Mouse (Mus musculus) kidney, embryonic 14.5 days (tissue): ENCODE data around the gene Gm17324. TPM values are rescaled to one million over a fixed set of nuclear protein-coding genes. Genes with fewer than 3 reads are reported as not detected.

Experiments
- ATAC-seq: fragments of 200-750 bp; cut with Nextera tagmentation; 2 replicates; pipeline ENCODE4 v1.8.0; 2017; ENCODE audit warnings: moderate number of reproducible peaks, mild to moderate bottlenecking, moderate TSS enrichment, moderate library complexity; ENCODE audit not compliant: low FRiP score, low TSS enrichment
- H3K27ac ChIP-seq: fragments of 300-500 bp; sonication (generic); 2 replicates; pipeline ENCODE4 v1.5.1; 2014; ENCODE audit warnings: low read depth, mild to moderate bottlenecking, low read length, moderate library complexity, mixed read lengths
- H3K27me3 ChIP-seq: fragments of 300-500 bp; sonication (generic); 2 replicates; pipeline ENCODE4 v1.6.1; 2014; ENCODE audit warnings: mild to moderate bottlenecking, low read length; ENCODE audit not compliant: control insufficient read depth, insufficient read depth
- H3K36me3 ChIP-seq: fragments of 300-500 bp; sonication (generic); 2 replicates; pipeline ENCODE4 v1.6.1; 2014; ENCODE audit warnings: low read length, mixed read lengths; ENCODE audit not compliant: control insufficient read depth, insufficient read depth
- H3K4me1 ChIP-seq: fragments of 300-500 bp; sonication (generic); 2 replicates; pipeline ENCODE4 v1.6.1; 2014; ENCODE audit warnings: low read length, mixed read lengths; ENCODE audit not compliant: control insufficient read depth, insufficient read depth
- H3K4me2 ChIP-seq: fragments of 300-500 bp; sonication (generic); replicated peaks from 2 replicates; pipeline ENCODE4 v1.6.1; 2014; ENCODE audit warnings: low read depth, mild to moderate bottlenecking, low read length
- H3K4me3 ChIP-seq: fragments of 300-500 bp; sonication (generic); 2 replicates; pipeline ENCODE4 v1.5.1; 2014; ENCODE audit warnings: mild to moderate bottlenecking, low read length
- H3K9ac ChIP-seq: fragments of 300-500 bp; sonication (generic); 2 replicates; pipeline ENCODE4 v1.6.1; 2014; ENCODE audit warnings: low read depth, mild to moderate bottlenecking, low read length, moderate library complexity
- H3K9me3 ChIP-seq: fragments of 300-500 bp; sonication (generic); 2 replicates; pipeline ENCODE4 v1.6.1; 2016; ENCODE audit warnings: low read length; ENCODE audit not compliant: control insufficient read depth
- whole genome bisulfite sequencing: fragments of 180-500 bp; shearing (Covaris S2); extraction: QIAGEN DNeasy Blood & Tissue Kit; methylation state at CpG from one replicate; pipeline ENCODE4 v1.1.7; 2014; 5-methylcytosine and 5-hydroxymethylcytosine counted together
- polyA plus RNA-seq: library from polyadenylated mRNA; unstranded; fragments of >200 nt; fragmentation: Nextera tagmentation; extraction: Ambion mirVana; gene quantifications from 2 replicates; pipeline ENCODE4 v1.2.1, GENCODE M21; 2014

Gene Gm17324
- polyA plus RNA-seq, 1 experiment from 2014 or later = 0.58 TPM

DNA sequence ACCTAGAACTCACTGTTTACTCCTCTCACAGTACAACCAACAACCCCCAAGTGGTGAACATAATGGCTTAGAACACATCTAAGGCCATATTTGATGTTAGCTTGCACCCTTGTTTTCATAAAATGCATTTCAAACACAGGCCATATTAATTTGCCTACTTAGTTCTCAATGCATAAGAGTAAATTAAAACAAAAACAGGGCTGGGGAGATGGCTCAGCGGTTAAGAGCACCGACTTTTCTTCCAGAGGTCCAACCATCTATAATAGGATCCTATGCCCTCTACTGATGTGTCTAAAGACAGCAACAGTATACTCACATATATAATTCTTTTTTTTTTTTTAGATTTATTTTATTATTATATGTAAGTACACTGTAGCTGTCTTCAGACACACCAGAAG is 26.8 kb upstream of the Gm17324 start:
- H3K27me3 ChIP-seq = no peaks in the 10 kb centered on the region
- no peak overlapping the region for H3K4me2 ChIP-seq
- peaks cover 61% of the 10 kb centered on the region for H3K36me3 ChIP-seq
- no peaks in the 10 kb centered on the region for H3K9me3 ChIP-seq
- 90% methylated on average over 2 of the region's 2 CpGs for WGBS
- no peak overlapping the region for H3K27ac ChIP-seq
- H3K4me3 ChIP-seq = no peak overlapping the region
- no peak overlapping the region for H3K9ac ChIP-seq
- ATAC-seq = no peak
- H3K4me1 ChIP-seq = no peaks in the 10 kb centered on the region

DNA sequence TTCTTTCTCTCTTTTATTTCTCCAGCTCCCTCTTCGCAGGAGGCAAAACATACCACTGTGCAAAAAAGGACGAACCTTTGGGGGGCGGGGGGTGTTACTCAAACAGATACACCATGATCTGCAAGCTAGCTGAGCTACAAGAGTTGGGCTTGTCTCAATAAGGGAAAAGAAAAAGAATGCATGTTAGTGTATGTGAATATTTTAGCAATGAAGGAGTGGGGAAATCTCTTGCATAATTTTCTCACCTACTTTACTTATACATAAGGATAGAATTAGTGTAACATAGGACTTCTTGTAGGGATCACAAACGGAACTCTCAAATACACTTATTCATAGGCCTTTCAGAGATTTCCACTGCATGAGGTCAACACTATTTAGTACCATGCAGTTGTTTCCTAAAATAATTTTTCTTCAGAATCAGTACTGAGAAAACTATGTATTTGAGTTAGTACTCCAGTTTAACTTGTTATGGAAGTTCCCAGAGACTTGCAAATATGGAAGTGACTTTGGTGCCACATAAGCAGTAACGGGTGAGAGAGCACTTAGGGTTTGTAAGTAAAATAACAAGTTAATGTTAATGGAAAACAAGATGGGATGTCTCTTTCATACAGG is 26.3 kb upstream of the Gm17324 start:
- ATAC-seq = no peak
- Histone ChIP-seq H3K9me3 (no peaks in the 10 kb centered on the region), H3K4me3 (no peak overlapping the region), H3K36me3 (peaks cover 60% of the 10 kb centered on the region), H3K27ac (no peak overlapping the region), H3K27me3 (no peaks in the 10 kb centered on the region), H3K4me2 (no peak overlapping the region), H3K4me1 (no peaks in the 10 kb centered on the region), H3K9ac (no peak overlapping the region)
- 85% methylated on average over 5 of the region's 5 CpGs for WGBS

DNA sequence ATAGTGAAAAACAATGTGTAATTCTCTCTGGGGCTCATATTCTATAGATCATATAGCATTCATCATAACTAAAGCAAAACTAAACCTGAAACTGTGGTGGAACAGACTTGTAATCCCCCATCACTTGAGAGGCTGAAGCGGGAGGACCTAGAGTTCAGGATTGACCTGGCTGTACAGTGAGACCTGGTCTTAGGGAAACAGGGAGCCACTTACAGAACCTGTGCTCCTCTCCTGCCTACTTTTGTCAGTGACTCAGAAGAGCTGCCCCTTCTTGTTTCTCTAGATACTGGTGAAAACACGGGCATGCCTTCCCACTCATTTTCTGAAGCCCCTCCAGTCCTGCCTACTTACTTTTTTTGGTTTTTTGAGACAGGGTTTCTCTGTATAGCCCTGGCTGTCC is 25.7 kb upstream of the Gm17324 start:
- 80% methylated on average over 2 of the region's 2 CpGs for WGBS
- Histone ChIP-seq H3K4me3 (no peak overlapping the region), H3K9ac (no peak overlapping the region), H3K9me3 (no peaks in the 10 kb centered on the region), H3K27ac (no peak overlapping the region), H3K4me1 (no peaks in the 10 kb centered on the region), H3K36me3 (peaks cover 57% of the 10 kb centered on the region), H3K4me2 (no peak overlapping the region), H3K27me3 (no peaks in the 10 kb centered on the region)
- no peak for ATAC-seq

DNA sequence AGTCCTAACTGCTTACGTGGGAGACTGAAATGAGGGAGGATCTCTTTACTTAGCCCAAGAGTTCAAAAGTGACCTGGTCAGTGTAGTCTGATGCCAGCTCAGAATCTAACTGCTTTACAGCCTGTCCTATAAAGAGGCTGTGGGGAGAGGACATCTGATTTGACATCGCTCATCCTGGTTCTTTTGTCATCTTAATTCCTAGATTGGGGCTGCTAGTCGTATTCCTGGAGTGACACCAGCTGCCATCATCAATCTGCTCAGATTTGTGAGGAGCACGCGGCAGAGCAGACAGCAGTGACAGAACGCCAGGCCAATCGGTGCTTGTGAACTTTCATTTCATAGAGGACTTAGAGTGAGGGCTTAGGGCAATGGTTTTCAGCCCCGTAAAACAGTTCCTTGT is 25.0 kb upstream of the Gm17324 start:
- H3K36me3 ChIP-seq = peaks cover 57% of the 10 kb centered on the region
- ATAC-seq = no peak
- 60% methylated on average over 8 of the region's 8 CpGs for WGBS
- H3K27ac ChIP-seq = no peak overlapping the region
- H3K9me3 ChIP-seq = no peaks in the 10 kb centered on the region
- H3K27me3 ChIP-seq = no peaks in the 10 kb centered on the region
- H3K4me2 ChIP-seq = no peak overlapping the region
- H3K9ac ChIP-seq = no peak overlapping the region
- H3K4me1 ChIP-seq = no peaks in the 10 kb centered on the region
- H3K4me3 ChIP-seq = no peak overlapping the region

DNA sequence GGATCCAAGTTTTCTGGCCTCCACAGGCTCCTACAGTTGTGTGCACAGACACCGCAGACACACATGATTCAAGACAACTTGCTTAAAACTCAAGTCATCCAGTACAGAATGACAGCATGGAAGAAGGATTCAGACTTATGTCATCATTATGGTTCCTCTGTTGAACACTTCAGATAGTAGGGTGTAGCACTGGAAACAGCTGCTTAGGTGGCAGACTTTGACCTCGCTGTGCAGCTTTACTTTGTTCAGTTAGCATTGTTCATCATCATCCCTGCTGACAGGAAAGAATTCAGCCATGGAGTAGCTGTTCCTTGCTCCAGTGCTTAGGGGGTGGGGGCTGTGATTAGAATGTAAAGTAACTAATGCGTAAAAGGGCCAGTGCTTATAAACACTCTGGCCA is 17.1 kb upstream of the Gm17324 start:
- no peak for ATAC-seq
- Histone ChIP-seq H3K4me3 (no peak overlapping the region), H3K9me3 (no peaks in the 10 kb centered on the region), H3K4me1 (no peaks in the 10 kb centered on the region), H3K27ac (no peak overlapping the region), H3K9ac (no peak overlapping the region), H3K27me3 (no peaks in the 10 kb centered on the region), H3K36me3 (peaks cover 57% of the 10 kb centered on the region), H3K4me2 (no peak overlapping the region)
- 95% methylated on average over 3 of the region's 3 CpGs for WGBS

DNA sequence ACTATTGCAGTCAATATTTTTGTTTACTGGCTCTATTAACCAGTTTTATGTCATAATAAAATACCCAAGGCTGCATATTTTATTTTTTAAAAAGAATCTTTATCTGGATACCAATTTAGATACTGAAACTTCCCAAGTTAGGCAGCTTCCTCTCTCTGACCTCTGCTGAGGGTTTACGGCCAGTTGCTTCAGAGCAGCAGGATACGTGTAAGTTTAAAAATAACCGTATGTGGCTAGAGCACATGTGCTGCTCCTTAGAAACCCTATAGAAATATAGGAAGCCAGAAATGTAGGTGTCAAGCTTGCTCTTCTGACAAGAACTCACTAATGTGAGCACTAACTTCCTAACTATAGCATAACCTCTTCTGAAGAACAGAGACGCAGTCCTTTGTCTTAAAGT is 14.8 kb upstream of the Gm17324 start:
- Histone ChIP-seq H3K27me3 (no peaks in the 10 kb centered on the region), H3K9me3 (no peaks in the 10 kb centered on the region), H3K4me1 (no peaks in the 10 kb centered on the region), H3K36me3 (peaks cover 52% of the 10 kb centered on the region), H3K9ac (no peak overlapping the region), H3K27ac (no peak overlapping the region), H3K4me3 (no peak overlapping the region), H3K4me2 (no peak overlapping the region)
- WGBS = 94% methylated on average over 4 of the region's 4 CpGs
- no peak for ATAC-seq

DNA sequence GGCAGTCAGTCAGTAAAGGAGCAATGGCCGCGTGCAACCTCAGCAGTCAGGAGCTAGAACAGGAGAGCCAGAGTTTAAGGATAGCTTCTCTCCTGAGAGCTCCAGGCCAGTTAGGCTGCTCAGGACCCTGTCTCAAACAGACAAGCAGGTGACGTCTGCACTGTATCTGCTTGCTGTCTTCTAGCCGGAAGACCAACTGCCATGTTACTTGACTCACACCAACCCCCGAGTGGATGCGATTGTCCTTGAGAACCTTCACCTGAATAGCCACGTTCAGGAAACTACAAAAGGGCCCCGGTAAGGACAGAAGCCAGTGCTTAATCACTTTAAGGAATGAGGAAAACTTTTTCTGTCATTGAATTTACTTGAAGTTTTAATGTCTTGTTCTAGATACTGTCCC is 8.4 kb upstream of the Gm17324 start:
- no peak overlapping the region for H3K4me3 ChIP-seq
- peaks cover 46% of the 10 kb centered on the region for H3K36me3 ChIP-seq
- no peak overlapping the region for H3K27ac ChIP-seq
- H3K27me3 ChIP-seq = no peaks in the 10 kb centered on the region
- WGBS = 92% methylated on average over 8 of the region's 8 CpGs
- H3K4me1 ChIP-seq = no peaks in the 10 kb centered on the region
- ATAC-seq = no peak
- no peaks in the 10 kb centered on the region for H3K9me3 ChIP-seq
- H3K4me2 ChIP-seq = no peak overlapping the region
- H3K9ac ChIP-seq = no peak overlapping the region

DNA sequence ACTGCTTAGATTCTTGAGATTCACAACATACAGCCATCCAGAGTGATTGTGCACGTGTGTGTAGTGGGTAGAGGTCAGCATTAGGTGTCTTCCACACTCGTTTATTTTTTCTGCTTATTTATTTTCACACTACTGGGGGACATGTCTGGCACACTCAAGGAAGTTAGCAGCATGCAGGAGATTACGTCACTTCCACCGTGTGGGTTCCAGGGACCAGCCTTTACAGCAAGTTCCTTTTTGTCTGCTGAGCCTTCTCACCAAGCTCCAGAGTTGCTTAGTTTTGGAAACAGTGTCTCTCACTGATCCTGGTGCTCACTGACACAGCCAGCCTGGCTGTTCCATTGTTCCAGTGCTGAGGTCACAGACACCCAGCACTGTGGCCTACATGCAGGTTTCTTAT is 2.8 kb upstream of the Gm17324 start:
- no peak overlapping the region for H3K9ac ChIP-seq
- peaks cover 5% of the 10 kb centered on the region; the same call in 1 of the 2 replicates for H3K27me3 ChIP-seq
- H3K4me1 ChIP-seq = no peaks in the 10 kb centered on the region
- ATAC-seq = no peak
- H3K27ac ChIP-seq = no peak overlapping the region
- H3K4me2 ChIP-seq = no peak overlapping the region
- 91% methylated on average over 4 of the region's 4 CpGs for WGBS
- no peak overlapping the region for H3K4me3 ChIP-seq
- peaks cover 14% of the 10 kb centered on the region; the same call in 1 of the 2 replicates for H3K36me3 ChIP-seq
- H3K9me3 ChIP-seq = no peaks in the 10 kb centered on the region

DNA sequence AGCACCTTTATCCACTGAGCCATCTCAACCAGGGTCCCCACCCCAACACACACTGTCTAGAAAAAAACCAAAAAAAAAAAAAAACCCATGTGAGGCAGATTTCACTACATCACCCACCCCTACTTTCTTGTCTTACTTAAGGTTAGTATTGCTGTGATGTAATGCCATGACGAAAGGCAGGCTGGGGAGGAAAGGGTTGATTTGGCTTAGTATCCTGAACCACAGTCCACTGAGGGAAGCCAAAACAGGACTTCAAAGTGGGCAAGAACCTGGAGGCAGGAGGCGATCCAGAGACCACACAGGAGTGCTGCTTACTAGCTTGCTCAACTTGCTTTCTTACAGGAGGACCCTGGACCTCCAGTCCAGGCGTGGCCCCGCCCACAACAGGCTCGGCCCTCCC is 1.8 kb upstream of the Gm17324 start:
- H3K4me3 ChIP-seq = no peak overlapping the region
- peaks cover 15% of the 10 kb centered on the region; the same call in 1 of the 2 replicates for H3K27me3 ChIP-seq
- H3K9ac ChIP-seq = no peak overlapping the region
- H3K27ac ChIP-seq = no peak overlapping the region
- no peak overlapping the region for H3K4me2 ChIP-seq
- H3K4me1 ChIP-seq = no peaks in the 10 kb centered on the region
- H3K9me3 ChIP-seq = no peaks in the 10 kb centered on the region
- no peak for ATAC-seq
- H3K36me3 ChIP-seq = peaks cover 14% of the 10 kb centered on the region; the same call in 1 of the 2 replicates
- 85% methylated on average over 5 of the region's 5 CpGs for WGBS
